Mouse (Mus musculus): ENCODE data around the gene Zfp330.

Gene Zfp330

DNA sequence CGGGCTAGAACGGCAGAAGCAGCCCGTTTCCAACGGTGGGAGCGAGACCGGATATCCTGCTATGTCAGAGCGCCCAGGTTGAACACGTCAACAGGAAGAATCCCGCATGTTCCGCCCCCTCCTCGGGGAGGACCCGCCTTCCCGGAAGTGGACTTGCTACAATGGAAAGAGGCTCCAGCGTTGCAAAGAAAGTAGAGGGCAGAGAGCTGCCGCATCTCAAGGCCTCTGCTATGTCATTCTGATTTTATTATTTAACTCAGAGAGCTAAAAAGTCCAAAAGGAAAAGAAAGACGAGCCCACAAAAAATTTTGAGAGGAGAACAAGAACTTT lies at the start of gene Zfp330:
TSS of gene Zfp330 (minus strand) at position 68 of the 330 bp plus-strand sequence.
- in situ Hi-C loops (cut with MboI, MseI) = no loop called here

DNA sequence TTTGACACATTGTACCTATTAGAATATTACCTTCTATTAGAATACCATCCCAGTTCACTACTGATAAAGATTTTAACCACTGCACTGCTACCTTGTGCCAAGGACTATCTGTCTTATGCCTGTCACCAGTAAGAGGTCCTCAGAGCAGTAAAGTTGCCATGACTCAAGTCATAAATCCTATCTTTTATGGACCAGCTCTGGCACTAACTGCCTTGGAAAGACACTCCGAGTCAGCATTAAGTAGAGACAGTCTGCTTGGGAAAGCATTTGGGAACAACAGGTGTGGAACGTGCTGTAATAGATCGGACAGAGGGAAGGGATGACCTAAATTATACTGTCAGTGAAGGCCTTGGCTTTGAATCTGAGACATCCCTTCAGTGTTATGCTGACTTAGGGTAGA lies 4.0 kb upstream of the Zfp330 start:
- in situ Hi-C loops (cut with MboI, MseI) = no loop called here

DNA sequence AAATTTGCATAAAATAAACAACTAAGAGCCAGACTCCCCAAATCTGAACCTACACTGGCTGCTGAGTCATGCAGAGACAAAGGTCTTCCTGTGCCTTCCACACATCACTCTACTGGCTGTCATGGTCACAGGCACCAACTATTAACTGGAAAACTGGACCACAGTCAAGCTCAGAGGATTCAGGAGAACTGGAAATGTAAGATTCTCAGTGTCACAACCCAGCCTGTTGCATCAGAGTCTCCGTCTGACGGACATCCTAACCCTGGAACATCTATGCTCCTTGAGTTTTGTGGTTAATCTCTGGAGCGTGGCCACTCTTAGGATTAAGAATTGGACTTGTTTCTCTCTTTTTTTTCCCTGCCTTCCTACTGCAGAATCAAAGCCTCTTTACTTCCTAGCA lies 3.4 kb upstream of the Zfp330 start:
- in situ Hi-C loops (cut with MboI, MseI) = no loop called here

DNA sequence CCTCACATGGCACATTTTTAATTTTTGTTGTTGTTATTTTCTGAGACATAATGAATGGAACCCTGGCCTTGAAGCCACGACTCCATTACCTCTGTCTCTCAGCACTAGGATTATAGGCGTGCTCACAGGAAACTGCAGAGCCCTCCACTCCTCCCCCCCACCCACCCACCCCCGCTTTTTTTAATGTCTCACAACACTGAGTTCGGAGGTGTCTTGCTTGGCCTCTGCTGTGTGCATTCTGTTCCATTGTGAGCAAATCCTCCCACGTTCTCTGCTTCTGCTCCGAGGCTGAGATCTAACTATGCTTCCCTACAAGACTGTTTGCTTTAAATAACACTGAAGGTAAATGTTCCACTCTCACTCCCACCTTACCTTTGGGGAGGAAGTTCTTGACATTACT lies 522 bp upstream of the Zfp330 start:
- in situ Hi-C loops (cut with MboI, MseI) = no loop called here

DNA sequence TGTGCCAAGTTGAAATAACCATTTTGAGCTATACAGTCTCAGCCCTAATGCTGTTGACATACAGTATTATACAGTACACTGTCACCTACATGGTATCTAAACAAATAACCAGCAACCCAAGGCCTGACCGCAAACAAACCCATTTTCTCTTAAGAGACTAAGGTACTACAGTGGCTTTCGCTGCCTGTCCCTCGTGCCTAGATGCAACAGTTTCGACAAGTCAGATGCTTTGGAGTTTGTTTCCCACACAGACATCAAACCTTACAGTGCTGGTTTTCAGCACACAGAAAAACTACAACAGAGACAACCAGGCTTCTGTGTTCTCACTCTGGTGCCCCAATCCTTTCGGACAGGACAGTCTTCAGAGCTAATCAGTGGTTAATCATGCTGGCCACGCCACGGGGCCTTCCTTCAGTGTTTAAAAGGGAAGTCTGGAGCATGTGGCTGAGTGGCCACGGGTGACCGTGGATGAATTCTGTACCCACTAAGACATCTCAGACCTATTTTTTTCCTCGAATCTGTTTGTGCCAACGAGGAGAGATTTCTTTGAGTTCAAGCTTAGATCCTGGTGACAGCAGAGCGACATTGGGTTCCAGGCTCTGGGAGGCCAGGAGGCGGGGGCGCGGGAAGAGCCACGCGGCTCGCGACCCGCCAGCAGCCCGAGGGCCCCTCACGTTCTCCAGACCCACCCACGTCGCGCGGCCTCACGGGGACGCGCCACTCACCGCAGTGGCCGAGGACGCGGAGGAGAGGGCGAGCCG lies 448 bp downstream of the Zfp330 start:
- in situ Hi-C loops (cut with MboI, MseI) = no loop called here

DNA sequence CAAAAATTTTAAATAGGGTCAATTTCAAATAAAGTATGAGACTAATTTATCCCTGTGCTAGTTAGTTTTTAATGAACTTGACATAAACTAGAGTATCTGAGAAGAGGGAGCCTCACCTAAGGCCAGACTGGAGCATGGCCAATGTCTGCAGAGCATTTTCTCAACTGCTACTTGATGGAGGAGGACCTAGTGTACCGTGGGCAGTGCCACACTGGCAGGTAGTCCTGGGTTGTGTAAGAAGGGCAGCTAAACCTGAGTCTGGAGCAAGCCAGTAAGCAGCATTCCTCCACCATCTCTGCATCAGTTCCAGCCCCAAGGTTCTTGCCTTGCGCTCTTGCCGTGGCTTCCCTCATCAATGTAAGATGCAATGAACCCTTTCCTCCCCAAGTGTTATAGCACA lies 3.1 kb downstream of the Zfp330 start:
- in situ Hi-C loops (cut with MboI, MseI) = no loop called here

DNA sequence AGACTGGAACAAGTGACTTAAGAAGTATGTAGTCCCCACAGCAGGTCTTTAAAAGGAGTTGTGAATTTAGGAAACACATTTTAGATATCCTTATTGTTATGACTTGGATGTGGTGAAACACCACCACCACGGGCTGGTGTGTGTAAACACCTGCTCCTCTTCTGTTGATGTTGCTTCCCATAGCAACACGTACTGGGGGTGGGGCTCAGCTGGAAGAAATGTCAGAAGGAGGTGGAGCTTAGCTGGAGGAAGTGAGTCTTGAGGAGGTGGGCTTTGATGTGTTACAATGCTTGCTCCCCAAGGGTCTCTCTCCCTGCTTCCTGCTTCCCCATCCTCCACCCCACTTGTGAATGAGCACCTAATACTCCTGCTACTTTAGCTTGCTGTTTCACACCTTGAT lies 14.9 kb downstream of the Zfp330 start:
- in situ Hi-C loops (cut with MboI, MseI) = no loop called here

DNA sequence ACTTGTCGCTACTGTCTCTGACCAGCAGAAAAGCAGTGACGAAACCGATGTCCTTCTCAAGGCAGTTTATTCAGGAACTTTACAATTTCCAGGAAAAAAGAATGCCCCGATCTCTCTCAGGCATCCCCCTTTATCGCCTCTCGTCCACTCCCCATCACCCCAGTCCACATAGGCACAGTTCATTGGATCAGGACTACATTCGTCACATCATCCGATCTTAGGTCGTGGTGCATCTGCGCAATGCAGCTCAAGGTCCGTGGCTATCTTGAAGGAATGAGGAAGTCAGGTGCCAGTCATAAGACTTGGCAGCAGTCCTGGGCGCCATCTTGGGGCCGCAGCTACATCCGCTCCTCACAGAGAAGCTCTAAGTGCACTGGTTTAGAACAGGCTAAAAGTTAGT lies 19.0 kb downstream of the Zfp330 start:
- in situ Hi-C loops (cut with MboI, MseI) = no loop called here

DNA sequence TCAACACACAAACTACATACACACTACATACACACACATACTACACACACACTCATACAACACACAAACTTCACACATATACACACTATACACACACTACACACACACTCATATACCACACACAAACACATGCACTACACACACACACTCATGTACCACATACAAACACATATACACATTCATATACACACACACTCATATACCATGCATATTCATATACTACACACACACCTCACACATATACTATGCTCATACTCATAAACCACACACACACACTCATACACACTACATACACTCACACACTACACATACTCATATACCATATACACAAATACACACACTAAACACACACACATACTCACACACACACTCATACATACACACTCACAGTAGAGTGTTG lies 27.3 kb downstream of the Zfp330 start:
- in situ Hi-C loops (cut with MboI, MseI) = loop anchor here (25.0 kb wide), 1 partner anchor 1484 kb away; no protein-coding TSS in a partner anchor

DNA sequence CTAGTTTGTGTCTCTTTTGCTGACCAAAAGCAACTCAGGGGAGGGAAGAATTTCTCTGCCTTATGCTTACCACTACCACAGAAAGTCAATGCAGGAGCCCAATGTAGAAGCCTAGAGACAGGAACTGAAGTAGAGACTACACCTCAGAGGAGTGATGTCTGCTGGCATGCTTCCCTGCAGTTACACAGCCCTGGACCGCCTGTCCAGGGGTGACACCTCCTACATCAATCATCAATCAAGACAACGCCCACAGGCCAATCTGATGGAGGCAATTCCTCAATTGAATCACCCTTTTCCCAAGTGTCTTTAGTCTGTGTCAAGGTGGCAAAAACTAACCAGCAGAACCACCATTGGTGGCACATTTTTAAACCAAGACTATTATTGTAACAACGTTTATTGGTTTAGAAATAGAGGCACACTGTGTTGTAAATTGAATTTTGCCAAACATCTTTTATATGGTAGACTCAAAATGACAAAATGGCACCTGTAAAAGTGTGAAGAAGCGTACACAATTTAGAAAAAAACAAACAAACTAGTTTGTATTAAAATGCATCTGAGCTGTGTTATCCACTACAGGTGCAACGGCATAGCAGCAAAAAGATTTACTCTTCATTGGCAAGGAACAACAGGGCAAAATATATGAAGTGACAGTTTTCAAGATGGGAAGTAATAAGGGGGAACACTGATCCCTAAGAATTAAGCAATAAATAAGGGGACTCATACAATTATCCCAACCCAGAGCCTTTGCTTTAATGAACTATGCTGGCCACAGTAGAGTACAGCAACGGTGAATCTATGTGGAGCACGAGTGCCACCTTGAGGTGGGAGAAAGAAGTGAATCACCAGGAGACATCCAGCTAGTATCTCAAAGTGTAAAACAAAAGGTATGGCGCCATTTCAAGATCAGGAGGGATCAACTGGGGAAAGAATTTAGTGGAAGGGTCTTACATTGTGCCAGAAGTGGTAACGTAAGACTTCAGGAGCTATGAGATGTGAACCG lies 29.8 kb downstream of the Zfp330 start:
- in situ Hi-C loops (cut with MboI, MseI) = loop anchor here (5.0 to 25.0 kb wide), 2 partner anchors 392 to 1482 kb away; no protein-coding TSS in a partner anchor

Measured in regulatory T cell (primary cell).